Mouse (Mus musculus): Measurements from ENCODE around the gene Nfatc3.

DNA sequence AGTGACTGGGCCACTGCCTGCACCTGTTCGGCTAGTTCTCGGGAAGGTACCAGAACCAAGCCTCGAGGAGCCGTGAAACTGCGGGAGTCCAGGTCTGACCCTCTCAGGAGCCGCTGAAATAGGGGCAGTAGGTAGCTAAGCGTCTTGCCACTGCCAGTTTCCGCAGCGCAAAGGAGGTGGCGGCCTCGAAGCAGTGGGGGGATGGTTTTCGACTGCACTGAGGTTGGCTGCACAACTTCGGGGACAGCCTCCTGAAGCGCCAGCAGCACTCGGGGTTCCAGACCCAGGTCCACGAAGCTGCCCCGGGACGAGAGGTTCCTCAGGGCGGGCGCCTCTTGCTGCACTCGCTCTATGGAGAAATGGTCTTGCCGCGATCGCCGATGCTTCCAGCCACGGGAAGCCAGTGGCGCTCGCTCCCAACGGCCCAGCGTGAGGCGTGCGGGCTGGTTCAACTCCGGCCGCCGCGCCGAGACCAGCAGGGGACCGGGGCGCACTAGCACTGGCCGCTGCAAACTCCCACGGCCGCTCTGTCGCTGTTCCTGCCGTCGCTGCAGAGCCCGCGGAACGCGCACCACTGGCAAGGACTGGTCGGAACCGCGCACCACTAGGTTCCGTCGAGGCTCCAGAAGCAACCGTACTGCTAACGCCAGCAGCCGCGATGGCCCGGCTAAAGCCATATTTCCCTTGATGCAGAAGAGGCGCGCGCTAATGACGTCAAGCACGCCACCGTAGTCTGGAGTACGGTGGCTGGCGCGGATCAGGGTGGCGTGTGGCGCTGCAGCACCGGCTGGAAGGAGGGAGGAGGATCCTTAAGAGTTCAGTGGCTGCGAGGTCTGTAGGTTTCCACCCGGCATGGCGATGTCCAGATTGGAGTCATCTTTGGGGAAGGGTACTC is 47.6 kb upstream of the Nfatc3 start:
- no peak for TF ChIP-seq CTCF (IDR thresholded peaks at IDR 0.05; ENCODE audit: low read depth)
- TF ChIP-seq EP300 (optimal IDR thresholded peaks at IDR 0.05), result no peak

Measured in stomach, postnatal 0 days (tissue).